Mouse (Mus musculus) erythroblast, embryonic 14.5 days (primary cell): ENCODE results near the gene Rcl1. TPM values are rescaled to one million over a fixed set of nuclear protein-coding genes. Genes with fewer than 3 reads are reported as not detected.
A peak's percentile ranks its signal among the peaks of the same experiment; 100 is the strongest.

Experiments
- H3K27me3 ChIP-seq: 2 replicates; pipeline ENCODE4 v1.6.1; 2012; ENCODE audit warnings: inconsistent platforms; ENCODE audit not compliant: control insufficient read depth
- H3K36me3 ChIP-seq: 2 replicates; pipeline ENCODE4 v1.6.1; 2012; ENCODE audit warnings: mild to moderate bottlenecking, inconsistent platforms; ENCODE audit not compliant: control insufficient read depth
- H3K4me1 ChIP-seq: 2 replicates; pipeline ENCODE4 v1.6.1; 2012; ENCODE audit warnings: inconsistent platforms; ENCODE audit not compliant: control insufficient read depth
- H3K4me3 ChIP-seq: replicated peaks from 2 replicates; pipeline ENCODE3; 2012; ENCODE audit warnings: moderate library complexity, mild to moderate bottlenecking, inconsistent platforms
- H3K9me3 ChIP-seq: 2 replicates; pipeline ENCODE4 v1.6.1; 2012; ENCODE audit warnings: low read length, inconsistent platforms, mixed read lengths; ENCODE audit not compliant: control insufficient read depth
- GATA1 ChIP-seq: IDR thresholded peaks from 2 replicates; pipeline ENCODE4 v1.6.1; 2012; ENCODE audit warnings: low read length, inconsistent platforms, mixed read lengths
- TAL1 ChIP-seq: IDR thresholded peaks from 3 replicates; pipeline ENCODE4 v1.6.1; 2012; ENCODE audit warnings: low read length, inconsistent platforms, mixed read lengths
- polyA plus RNA-seq: library from polyadenylated mRNA; stranded (reverse); fragments of >175 nt; gene quantifications from 2 replicates; pipeline ENCODE4 v1.2.3, GENCODE M21; 2012

The Rcl1 gene
- polyA plus RNA-seq, result 1.2 and 1.6 TPM in 2 replicates

DNA sequence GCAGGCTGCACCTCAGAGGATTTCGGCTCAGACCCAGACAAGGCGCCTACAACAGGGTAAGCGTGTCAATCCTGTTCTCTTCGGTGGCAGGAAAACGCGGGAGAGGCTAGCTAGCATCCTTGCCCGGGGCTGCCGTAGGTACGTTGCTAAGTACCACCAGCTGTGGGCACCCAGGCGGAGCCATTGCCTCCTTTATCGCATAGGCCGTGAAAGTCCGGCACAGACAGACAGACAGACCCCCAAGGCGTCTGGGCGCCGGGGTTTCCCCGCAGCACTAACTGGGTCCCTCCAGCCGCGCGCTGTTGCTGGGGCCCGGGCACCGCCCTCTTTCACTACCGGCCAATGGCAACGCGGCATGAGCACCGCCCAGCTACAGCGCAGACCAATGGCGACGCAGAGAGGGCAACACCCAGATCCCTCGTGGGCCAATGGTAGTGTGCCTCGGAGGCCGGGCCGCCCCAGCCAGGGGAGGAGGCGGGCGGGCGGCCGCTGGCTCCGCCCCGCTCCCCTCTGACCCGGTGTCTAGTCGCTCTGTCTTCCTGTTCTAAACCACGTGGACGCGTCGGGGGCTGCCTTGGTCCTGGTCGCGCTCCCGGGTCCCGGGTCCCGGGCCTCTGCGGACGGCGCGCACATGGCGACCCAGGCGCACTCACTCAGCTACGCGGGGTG lies at the start of gene Rcl1:
Gene Rcl1, plus strand, starts transcription at position 502 of the 669 bp plus-strand sequence.
- Histone ChIP-seq H3K9me3 (no peaks in the 10 kb centered on the region), H3K4me1 (peaks cover 45% of the 10 kb centered on the region), H3K4me3 (peak within 1 kb of the TSS; percentile 94), H3K27me3 (no peaks in the 10 kb centered on the region), H3K36me3 (peaks cover 51% of the 10 kb centered on the region)
- no peak for TF ChIP-seq GATA1

DNA sequence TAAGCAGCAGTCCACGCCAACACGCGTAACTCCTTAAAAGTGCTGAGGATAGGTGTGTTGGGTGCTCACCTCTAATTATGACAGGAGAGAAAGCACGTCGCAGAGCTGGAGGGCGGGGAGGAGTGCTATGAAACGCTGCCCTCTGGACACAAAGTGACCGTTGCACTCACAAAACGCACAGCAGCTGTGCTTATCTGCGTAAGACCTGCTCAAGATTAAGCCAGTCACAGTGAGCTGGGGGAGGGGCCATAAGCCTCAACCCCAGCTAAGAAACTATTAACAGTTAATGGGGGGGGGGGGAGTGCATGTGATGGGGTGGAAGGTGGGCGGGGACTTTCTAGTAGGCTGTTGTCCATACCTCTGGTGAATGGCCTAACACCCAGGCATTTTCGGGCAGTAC lies 48.4 kb upstream of the Rcl1 start:
- no peak for TF ChIP-seq TAL1
- TF ChIP-seq GATA1, result no peak

DNA sequence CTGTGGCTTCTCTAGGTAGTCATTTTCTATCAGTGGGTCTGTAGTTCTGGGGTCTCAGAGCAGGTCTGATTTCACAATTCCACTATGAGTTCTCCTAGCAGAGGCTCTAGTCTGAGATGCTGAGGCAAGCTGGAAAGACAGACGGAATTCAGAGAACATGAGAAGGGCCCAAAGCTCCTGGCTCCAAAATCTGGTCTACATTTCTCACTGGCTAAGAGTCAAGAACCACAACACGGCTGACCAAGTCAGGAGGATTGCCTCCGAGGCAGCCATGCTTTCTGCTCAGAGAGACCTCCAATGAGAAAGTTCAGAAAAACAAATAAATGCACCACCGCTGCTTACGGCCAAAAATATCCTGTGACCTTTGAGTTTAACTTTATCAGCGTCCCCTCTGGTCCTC lies 46.6 kb upstream of the Rcl1 start:
- no peak overlapping the region for H3K4me3 ChIP-seq
- H3K4me1 ChIP-seq, result peaks cover 30% of the 10 kb centered on the region
- TF ChIP-seq GATA1 (no peak), TAL1 (no peak)
- no peaks in the 10 kb centered on the region for H3K9me3 ChIP-seq
- H3K27me3 ChIP-seq, result no peaks in the 10 kb centered on the region
- no peaks in the 10 kb centered on the region for H3K36me3 ChIP-seq

More for the DNA sequence above, 48.4 kb upstream of the Rcl1 start:
- no peaks in the 10 kb centered on the region for H3K9me3 ChIP-seq
- H3K36me3 ChIP-seq, result no peaks in the 10 kb centered on the region
- no peaks in the 10 kb centered on the region for H3K27me3 ChIP-seq
- peaks cover 30% of the 10 kb centered on the region for H3K4me1 ChIP-seq
- no peak overlapping the region for H3K4me3 ChIP-seq

DNA sequence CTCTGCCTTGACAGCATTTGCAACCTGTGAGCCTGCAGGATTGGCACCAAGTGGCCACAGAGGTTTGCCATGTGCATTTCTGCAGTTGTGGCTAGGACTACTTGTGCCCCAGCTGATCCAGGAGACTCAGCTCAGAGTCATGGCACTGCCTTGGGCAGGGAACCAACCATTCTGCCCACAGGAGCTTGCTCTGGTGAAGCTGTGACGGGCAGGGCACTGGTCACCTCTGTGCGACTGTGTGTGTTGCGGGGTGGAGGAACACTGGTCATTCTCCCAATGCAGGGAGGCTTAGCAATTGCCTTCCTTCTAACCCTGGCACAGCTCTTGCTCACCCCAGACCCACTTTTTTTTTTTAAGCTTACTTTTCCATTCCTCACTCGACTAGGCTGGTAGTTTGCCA lies 45.7 kb upstream of the Rcl1 start:
- H3K4me1 ChIP-seq, result peaks cover 27% of the 10 kb centered on the region
- H3K4me3 ChIP-seq, result no peak overlapping the region
- no peaks in the 10 kb centered on the region for H3K27me3 ChIP-seq
- TF ChIP-seq GATA1 (no peak), TAL1 (no peak)
- no peaks in the 10 kb centered on the region for H3K9me3 ChIP-seq
- H3K36me3 ChIP-seq, result no peaks in the 10 kb centered on the region

DNA sequence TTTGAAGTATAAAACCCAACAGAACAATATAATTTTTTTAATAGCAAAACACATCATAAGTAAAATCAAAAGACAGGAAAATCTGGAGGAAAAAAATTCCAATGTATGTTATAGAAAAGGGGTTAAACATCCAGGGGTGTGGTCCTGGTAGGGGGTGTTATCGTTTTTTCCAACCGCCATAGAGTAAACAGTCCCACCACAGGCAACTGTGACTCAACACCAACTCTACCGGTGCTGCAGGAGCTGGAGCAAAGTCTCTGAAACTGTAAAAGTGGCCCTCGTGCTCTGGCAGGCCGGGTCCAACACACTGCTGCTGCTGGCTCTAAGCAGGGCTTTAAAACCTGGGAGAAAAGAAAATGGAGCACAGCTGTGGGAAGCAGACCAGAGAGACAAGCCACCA lies 42.4 kb upstream of the Rcl1 start:
- Histone ChIP-seq H3K9me3 (no peaks in the 10 kb centered on the region), H3K4me1 (peaks cover 30% of the 10 kb centered on the region), H3K36me3 (no peaks in the 10 kb centered on the region), H3K4me3 (no peak overlapping the region), H3K27me3 (no peaks in the 10 kb centered on the region)
- no peak for TF ChIP-seq GATA1
- no peak for TF ChIP-seq TAL1

DNA sequence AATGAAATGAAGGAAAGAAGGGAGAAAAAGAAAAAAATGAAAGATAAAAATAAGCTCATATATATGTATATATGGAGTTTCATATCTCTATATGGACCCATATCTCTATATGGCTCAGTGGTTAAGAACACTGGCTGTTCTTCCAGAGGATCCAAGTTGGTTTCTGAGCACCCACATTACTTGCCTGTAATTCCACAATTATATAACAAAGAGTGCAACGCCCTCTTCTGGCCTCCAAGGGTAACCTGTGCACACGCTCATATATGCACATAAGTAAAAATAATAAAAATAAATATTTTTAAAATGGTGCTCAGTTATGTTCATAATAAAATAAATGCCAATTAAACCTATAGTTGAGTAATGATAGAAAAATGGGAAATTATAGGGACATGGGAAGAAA lies 41.5 kb upstream of the Rcl1 start:
- H3K4me3 ChIP-seq, result no peak overlapping the region
- no peaks in the 10 kb centered on the region for H3K36me3 ChIP-seq
- TF ChIP-seq GATA1 (no peak), TAL1 (no peak)
- no peaks in the 10 kb centered on the region for H3K9me3 ChIP-seq
- no peaks in the 10 kb centered on the region for H3K27me3 ChIP-seq
- peaks cover 39% of the 10 kb centered on the region for H3K4me1 ChIP-seq

DNA sequence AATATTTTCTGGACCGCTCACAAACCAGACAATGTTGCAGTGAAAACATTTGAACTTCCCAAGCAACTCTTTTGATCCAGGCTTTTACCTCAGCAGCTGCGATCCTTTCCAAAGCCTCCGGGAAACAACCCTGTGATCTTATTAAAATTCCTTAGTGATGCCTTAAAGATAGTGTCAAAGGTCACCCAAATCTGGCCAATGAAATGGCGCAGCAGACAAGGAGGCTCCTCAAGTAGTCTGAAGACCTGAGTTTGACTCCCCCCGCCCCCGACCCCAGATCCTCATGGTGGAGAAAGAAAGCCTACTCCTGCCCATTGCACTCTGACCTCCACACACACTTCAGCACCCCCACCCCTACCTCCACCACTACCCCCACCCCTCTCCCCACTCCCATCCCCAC lies 40.9 kb upstream of the Rcl1 start:
- H3K9me3 ChIP-seq, result no peaks in the 10 kb centered on the region
- no peaks in the 10 kb centered on the region for H3K27me3 ChIP-seq
- H3K4me3 ChIP-seq, result no peak overlapping the region
- TF ChIP-seq TAL1 (no peak), GATA1 (no peak)
- no peaks in the 10 kb centered on the region for H3K36me3 ChIP-seq
- peaks cover 44% of the 10 kb centered on the region for H3K4me1 ChIP-seq

DNA sequence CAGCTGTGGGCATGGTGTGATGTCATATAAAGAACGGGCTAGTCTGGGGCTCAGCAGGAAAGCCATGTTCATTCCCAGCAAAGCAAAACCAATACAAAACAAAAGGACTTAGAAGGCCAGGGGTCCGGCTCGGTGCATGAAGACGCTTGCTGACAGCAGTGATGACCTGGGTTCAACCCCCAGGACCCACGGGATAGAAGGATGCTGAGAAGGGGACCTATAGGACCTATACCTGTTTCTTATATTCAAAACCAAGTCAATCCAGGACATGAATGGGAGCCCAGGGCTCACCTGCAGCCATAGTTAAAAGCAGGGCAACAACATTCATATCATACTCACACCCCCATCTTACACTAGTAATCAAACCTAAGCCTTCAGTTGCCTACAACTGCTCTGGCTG lies 38.2 kb upstream of the Rcl1 start:
- Histone ChIP-seq H3K36me3 (no peaks in the 10 kb centered on the region; the same call in 1 of the 2 replicates), H3K9me3 (no peaks in the 10 kb centered on the region), H3K4me3 (no peak overlapping the region), H3K4me1 (peaks cover 60% of the 10 kb centered on the region), H3K27me3 (no peaks in the 10 kb centered on the region)
- no peak for TF ChIP-seq GATA1
- TF ChIP-seq TAL1, result no peak

DNA sequence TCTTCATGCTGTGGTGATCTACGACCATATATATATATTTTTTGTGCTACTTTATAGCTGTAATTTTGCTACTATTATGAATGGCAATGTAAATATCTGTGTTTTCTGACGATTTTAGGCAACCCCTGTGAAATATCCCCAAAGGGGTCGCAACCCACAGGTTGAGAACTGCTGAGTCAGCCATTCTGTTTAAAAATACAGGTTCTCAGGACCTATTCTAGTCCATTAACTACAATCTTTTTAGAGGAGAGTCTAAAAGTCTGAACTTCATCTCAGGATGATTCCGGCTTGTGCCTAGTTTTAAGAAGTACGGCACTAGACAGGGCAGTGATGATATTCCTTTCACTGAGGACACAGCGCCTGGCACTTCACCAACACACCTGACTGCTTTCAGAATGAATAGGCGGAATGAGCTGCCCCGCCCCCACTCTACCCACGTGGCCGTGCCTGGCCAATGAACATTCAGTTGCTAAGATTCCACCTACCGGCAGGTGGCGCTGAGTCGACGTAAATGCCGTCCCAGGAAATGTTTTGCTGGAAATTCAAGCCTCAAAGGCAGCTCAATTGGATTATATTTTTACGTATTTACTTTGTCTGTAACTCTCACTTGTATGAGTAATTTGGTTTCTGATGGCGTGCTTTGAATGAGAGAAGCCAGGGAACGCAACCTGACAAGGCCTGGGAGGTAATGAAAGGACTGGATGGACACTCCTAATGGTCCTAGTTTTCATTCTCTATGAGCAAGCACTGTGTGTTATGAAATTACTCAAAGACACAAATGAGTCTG lies 37.4 kb upstream of the Rcl1 start:
- peaks cover 62% of the 10 kb centered on the region for H3K4me1 ChIP-seq
- peak overlapping the region; percentile 63 for H3K4me3 ChIP-seq
- TF ChIP-seq TAL1 (no peak), GATA1 (no peak)

More for the DNA sequence above, 37.4 kb upstream of the Rcl1 start:
- Histone ChIP-seq H3K27me3 (no peaks in the 10 kb centered on the region), H3K9me3 (no peaks in the 10 kb centered on the region), H3K36me3 (peaks cover 6% of the 10 kb centered on the region)
